Mouse (Mus musculus) G1E (cell line): ENCODE measurements around the gene Gm21973.

ENCODE experiments used
- CTCF ChIP-seq: IDR thresholded peaks from 2 replicates; pipeline ENCODE4 v1.5.1; 2012; ENCODE audit warnings: low read depth, low read length, inconsistent platforms, mixed read lengths
- GATA1 ChIP-seq: IDR thresholded peaks from 2 replicates; pipeline ENCODE4 v1.6.1; 2012; ENCODE audit warnings: borderline replicate concordance, low read length, inconsistent platforms, mixed read lengths
- POLR2AphosphoS5 ChIP-seq: IDR thresholded peaks from 2 replicates; pipeline ENCODE4 v1.6.1; 2012; ENCODE audit warnings: low read depth, low read length, inconsistent platforms; ENCODE audit not compliant: insufficient replicate concordance

- TF ChIP-seq GATA1 (no peak), CTCF (no peak), POLR2AphosphoS5 (no peak)
Observed at GRCm38 (mm10) chr15:10421138-10421784, 96.1 kb downstream of the Gm21973 start.
